16 mouse cellular contexts compared by ENCODE assay signal in genomic region chr14:76179343-76179742, GRCm38 (mm10).
DNase-seq lines count a peak whose midpoint lies in the region; TF ChIP-seq lines count a peak whose summit lies in the region.
"Had no signal": no experiment of that assay in that cellular context is flagged by ENCODE, and none has a peak within 500 bp of the region (broad histone marks: within the 10 kb centered on the region; RNA-seq: fewer than 3 reads in every experiment).

No protein-coding gene starts in this region.

- TF ChIP-seq POLR2A in kidney, adult 2 months (IDR thresholded peaks at IDR 0.05; ENCODE audit: low read depth, low read length): no peak

- no peaks in the 10 kb centered on the region for H3K4me1 ChIP-seq in kidney, adult 2 months (ENCODE audit: control insufficient read depth, insufficient read depth, low read length)
- H3K4me1 ChIP-seq: limb, embryonic 15.5 days had no signal

- TF ChIP-seq CTCF in kidney, adult 2 months (conservative IDR thresholded peaks at IDR 0.05; ENCODE audit: insufficient read depth, insufficient read length, low read depth, low read length): no peak

- H3K4me3 ChIP-seq in kidney, adult 2 months (ENCODE audit: insufficient read depth, low read depth, low read length): no peak overlapping the region
- H3K4me3 ChIP-seq: limb, embryonic 15.5 days; midbrain, embryonic 12.5 days; myocyte had no signal

- WGBS in kidney, adult 2 months: 71% methylated on average over 6 of the region's 6 CpGs

- DNase-seq in kidney, adult 2 months: peak; percentile 33
- no peak for DNase-seq in kidney, postnatal 36 days
- DNase-seq in lung, postnatal 25 days (ENCODE audit: low spot score): peak; percentile 31
- DNase-seq in lung, adult 18-20 months: no peak
- peak; percentile 16 for DNase-seq in brain, adult 2 months (ENCODE audit: low read depth, low spot score)
- peak; percentile 48 to 58 for DNase-seq in monocyte, adult 2 months (ENCODE audit: low read depth in 1 of 2, low spot score in 2 of 2)
- no peak for DNase-seq in embryo, embryonic 10 days (ENCODE audit: low spot score)
- DNase-seq in thymus, postnatal 36 days: no peak
- DNase-seq: adrenal gland, postnatal 36 days; B cell, adult 2 months; cerebellum, adult 9-10 months; embryo, embryonic 11 days; lung, postnatal 10 days had no signal

- H3K36me3 ChIP-seq in kidney, adult 2 months (ENCODE audit: control insufficient read depth, insufficient read depth, low read length): no peaks in the 10 kb centered on the region
- H3K36me3 ChIP-seq: limb, embryonic 15.5 days; midbrain, embryonic 12.5 days had no signal

- H3K27me3 ChIP-seq in kidney, adult 2 months (replicated peaks; ENCODE audit: control insufficient read depth, insufficient read depth, low read length): no peaks in the 10 kb centered on the region
- H3K27me3 ChIP-seq: limb, embryonic 15.5 days; midbrain, embryonic 12.5 days had no signal

- H3K27ac ChIP-seq in kidney, adult 2 months (ENCODE audit: insufficient read depth, low read depth, low read length): no peak overlapping the region
- H3K27ac ChIP-seq: limb, embryonic 15.5 days; midbrain, embryonic 12.5 days had no signal

Comparison
In these comparisons a context has a peak if more than half of its experiments do, and no peak if none do; other contexts are left out.
1. DNase-seq: peak in kidney, adult 2 months (single experiment), lung, postnatal 25 days (single experiment), brain, adult 2 months (single experiment) and monocyte, adult 2 months (2 of 2); none in kidney, postnatal 36 days (0 of 2), lung, adult 18-20 months (0 of 2), embryo, embryonic 10 days (single experiment) and thymus, postnatal 36 days (0 of 2).